ENCODE assay signal across 8 mouse cellular contexts in the genomic region with DNA sequence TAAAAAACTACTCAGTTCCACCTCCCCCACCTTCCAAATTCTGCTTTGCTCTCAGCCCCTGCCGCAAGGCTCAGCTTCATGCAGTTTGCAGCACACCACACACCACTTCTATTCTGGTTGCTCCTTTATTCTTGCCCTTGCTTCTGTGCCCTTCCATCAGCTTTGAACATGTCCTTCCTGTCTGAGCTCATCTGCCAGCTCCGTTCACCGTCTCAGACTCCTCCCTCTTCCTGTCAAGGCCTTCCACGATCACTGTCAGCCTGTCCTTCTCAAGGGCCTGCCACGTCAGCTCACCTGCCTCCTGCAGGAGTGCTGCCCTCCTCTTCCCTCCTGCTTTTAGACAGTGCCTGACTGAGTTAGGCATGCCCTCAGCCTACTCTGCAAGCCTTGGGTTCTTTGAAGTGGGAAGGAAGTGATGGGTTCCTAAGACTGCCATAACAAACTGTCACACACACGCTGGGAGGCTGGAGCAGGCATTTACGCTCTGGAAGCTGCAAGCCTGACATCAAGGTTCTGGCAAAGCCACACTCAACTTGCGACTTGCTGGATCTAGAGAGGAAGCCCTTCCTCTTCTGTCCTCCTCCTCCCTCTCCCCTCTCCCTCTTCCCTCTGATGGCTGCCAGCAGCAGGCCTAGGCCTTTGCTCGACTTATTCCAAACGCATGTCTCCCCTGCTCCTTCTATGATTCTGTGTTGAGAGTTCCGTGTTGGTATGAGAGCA.
DNase-seq lines count a peak whose midpoint lies in the region; ATAC-seq and TF ChIP-seq lines count a peak whose summit lies in the region.

No protein-coding gene starts in this region.

- DNase-seq in left cerebral cortex, postnatal 36 days (ENCODE audit: low spot score in 2 of 2), result peak; percentile 63 to 64
- no peak for DNase-seq in left cerebral cortex, adult 11 months (ENCODE audit: low spot score)
- DNase-seq in liver, postnatal 0 days, result peak; percentile 36
- no peak for DNase-seq in layer of hippocampus, postnatal 25 days (ENCODE audit: extremely low spot score in 1 of 2, low spot score in 1 of 2)

- TF ChIP-seq EP300 in liver, postnatal 0 days (IDR thresholded peaks at IDR 0.05; ENCODE audit: low read depth), result no peak

- intact Hi-C loops in left cerebral cortex, postnatal 36 days (cut with DNase I), result no loop called here

- H3K9me3 ChIP-seq in heart, embryonic 16.5 days (replicated peaks; ENCODE audit: control insufficient read depth, low read length), result no peaks in the 10 kb centered on the region; the same call in 1 of the 2 replicates
- no peaks in the 10 kb centered on the region for H3K9me3 ChIP-seq in liver, postnatal 0 days (ENCODE audit: low read length)
- H3K9me3 ChIP-seq in neural tube, embryonic 15.5 days (replicated peaks), result no peaks in the 10 kb centered on the region

- 0 out of 2 replicates have a peak overlapping the region, but pooled peaks have one; percentile 8 for H3K4me2 ChIP-seq in heart, embryonic 16.5 days (ENCODE audit: low read depth, low read length)
- H3K4me2 ChIP-seq in liver, postnatal 0 days (ENCODE audit: low read depth, low read length), result no peak overlapping the region
- H3K4me2 ChIP-seq in neural tube, embryonic 15.5 days, result no peak overlapping the region

- peak; percentile 70 for ATAC-seq in heart, embryonic 16.5 days (replicated peaks; ENCODE audit: extremely low read depth, insufficient read depth, low FRiP score)
- peak; percentile 37; the same call in 1 of the 2 replicates for ATAC-seq in liver, postnatal 0 days
- no peak for ATAC-seq in neural tube, embryonic 15.5 days (ENCODE audit: low FRiP score)
- ATAC-seq in erythroid progenitor cell, adult 5-6 weeks (replicated peaks; ENCODE audit: low FRiP score, poor library complexity, severe bottlenecking), result no peak

- H3K36me3 ChIP-seq in heart, embryonic 16.5 days (ENCODE audit: control insufficient read depth, insufficient read depth), result no peaks in the 10 kb centered on the region
- H3K36me3 ChIP-seq in liver, postnatal 0 days (replicated peaks; ENCODE audit: insufficient read depth, low read length), result no peaks in the 10 kb centered on the region
- H3K36me3 ChIP-seq in neural tube, embryonic 15.5 days, result no peaks in the 10 kb centered on the region

- no peaks in the 10 kb centered on the region for H3K27me3 ChIP-seq in heart, embryonic 16.5 days (ENCODE audit: control insufficient read depth, insufficient read depth, low read length)
- H3K27me3 ChIP-seq in liver, postnatal 0 days (ENCODE audit: insufficient read depth, low read length), result no peaks in the 10 kb centered on the region
- H3K27me3 ChIP-seq in neural tube, embryonic 15.5 days (replicated peaks), result no peaks in the 10 kb centered on the region

- 34% methylated on average over 11 of the region's 11 CpGs for WGBS in heart, embryonic 16.5 days
- WGBS in liver, postnatal 0 days (ENCODE audit: insufficient replicate concordance), result 46% methylated on average over 11 of the region's 11 CpGs
- WGBS in neural tube, embryonic 15.5 days, result 61% methylated on average over 11 of the region's 11 CpGs

- no peak overlapping the region for H3K4me3 ChIP-seq in bone marrow macrophage, adult 2 months (ENCODE audit: insufficient read depth, low read length)
- no peak overlapping the region for H3K4me3 ChIP-seq in heart, embryonic 16.5 days (ENCODE audit: low read length)
- no peak overlapping the region for H3K4me3 ChIP-seq in liver, postnatal 0 days (ENCODE audit: low read depth, low read length)
- H3K4me3 ChIP-seq in neural tube, embryonic 15.5 days (replicated peaks), result no peak overlapping the region

- peak overlapping the region; percentile 35 for H3K9ac ChIP-seq in heart, embryonic 16.5 days (ENCODE audit: low read length)
- no peak overlapping the region for H3K9ac ChIP-seq in liver, postnatal 0 days (replicated peaks)
- no peak overlapping the region for H3K9ac ChIP-seq in neural tube, embryonic 15.5 days (replicated peaks)

- peaks cover 20% of the 10 kb centered on the region for H3K4me1 ChIP-seq in bone marrow macrophage, adult 2 months (ENCODE audit: control insufficient read depth, insufficient read depth, low read length)
- H3K4me1 ChIP-seq in heart, embryonic 16.5 days (ENCODE audit: control insufficient read depth, insufficient read depth, low read length), result peaks cover 41% of the 10 kb centered on the region
- peaks cover 23% of the 10 kb centered on the region for H3K4me1 ChIP-seq in liver, postnatal 0 days (ENCODE audit: insufficient read depth)
- peaks cover 85% of the 10 kb centered on the region for H3K4me1 ChIP-seq in neural tube, embryonic 15.5 days

- H3K27ac ChIP-seq in bone marrow macrophage, adult 2 months (ENCODE audit: insufficient read depth, low read depth, low read length), result peak overlapping the region; percentile 82
- peak overlapping the region; percentile 85 for H3K27ac ChIP-seq in heart, embryonic 16.5 days (ENCODE audit: low read length)
- H3K27ac ChIP-seq in liver, postnatal 0 days (ENCODE audit: low read depth), result peak overlapping the region; percentile 70
- H3K27ac ChIP-seq in neural tube, embryonic 15.5 days (replicated peaks), result peak overlapping the region; percentile 79

- TF ChIP-seq POLR2A in bone marrow macrophage, adult 2 months (IDR thresholded peaks at IDR 0.05; ENCODE audit: borderline replicate concordance, low read depth, low read length), result no peak

- TF ChIP-seq CTCF in bone marrow macrophage, adult 2 months (IDR thresholded peaks at IDR 0.05; ENCODE audit: low read depth, low read length), result no peak
- no peak for TF ChIP-seq CTCF in liver, postnatal 0 days (IDR thresholded peaks at IDR 0.05; ENCODE audit: low read depth)

Comparison
In these comparisons a context has a peak if more than half of its experiments do, and no peak if none do; other contexts are left out.
1. DNase-seq: peak in left cerebral cortex, postnatal 36 days (2 of 2) and liver, postnatal 0 days (single experiment); none in left cerebral cortex, adult 11 months (single experiment) and layer of hippocampus, postnatal 25 days (0 of 2).
2. ATAC-seq: peak in heart, embryonic 16.5 days (single experiment) and liver, postnatal 0 days (single experiment); none in neural tube, embryonic 15.5 days (single experiment) and erythroid progenitor cell, adult 5-6 weeks (single experiment).
3. Peak in every context shown above with its lines, with median percentiles within 50 percentile points of each other: H3K27ac ChIP-seq.